Mouse (Mus musculus) neural tube, embryonic 13.5 days (tissue): ENCODE results near the gene Pgbd1. TPM values are rescaled to one million over a fixed set of nuclear protein-coding genes. Genes with fewer than 3 reads are reported as not detected.
A peak's percentile ranks its signal among the peaks of the same experiment; 100 is the strongest.
"Not testable (repeated sequence)": the region's sequence is repeated elsewhere in the genome, so short reads cannot be mapped to it uniquely, and the experiment has no call there.

ENCODE experiments used
- ATAC-seq: fragments of 200-750 bp; cut with Nextera tagmentation; 2 replicates; pipeline ENCODE4 v1.8.0; 2017; ENCODE audit warnings: low read depth, mild to moderate bottlenecking, moderate TSS enrichment, moderate library complexity
- H3K27ac ChIP-seq: fragments of 300-500 bp; sonication (generic); replicated peaks from 2 replicates; pipeline ENCODE4 v1.5.1; 2015; ENCODE audit warnings: moderate library complexity, mild to moderate bottlenecking, inconsistent platforms
- H3K27me3 ChIP-seq: fragments of 300-500 bp; sonication (generic); 2 replicates; pipeline ENCODE4 v1.6.1; 2015; ENCODE audit warnings: mild to moderate bottlenecking, inconsistent platforms
- H3K36me3 ChIP-seq: fragments of 300-500 bp; sonication (generic); 2 replicates; pipeline ENCODE4 v1.6.1; 2015; ENCODE audit warnings: mild to moderate bottlenecking, inconsistent platforms
- H3K4me1 ChIP-seq: fragments of 300-500 bp; sonication (generic); replicated peaks from 2 replicates; pipeline ENCODE4 v1.6.1; 2015; ENCODE audit warnings: inconsistent platforms
- H3K4me2 ChIP-seq: fragments of 300-500 bp; sonication (generic); 2 replicates; pipeline ENCODE4 v1.6.1; 2015; ENCODE audit warnings: inconsistent platforms, mild to moderate bottlenecking, moderate library complexity
- H3K4me3 ChIP-seq: fragments of 300-500 bp; sonication (generic); 2 replicates; pipeline ENCODE4 v1.5.1; 2015; ENCODE audit warnings: mild to moderate bottlenecking, inconsistent platforms
- H3K9ac ChIP-seq: fragments of 300-500 bp; sonication (generic); 2 replicates; pipeline ENCODE4 v1.6.1; 2015; ENCODE audit warnings: moderate library complexity, mild to moderate bottlenecking, inconsistent platforms
- H3K9me3 ChIP-seq: fragments of 300-500 bp; sonication (generic); 2 replicates; pipeline ENCODE4 v1.6.1; 2016; ENCODE audit warnings: inconsistent platforms
- WGBS: fragments of 180-500 bp; shearing (Covaris S2); methylation state at CpG from one replicate; pipeline ENCODE4 v1.1.7; 2015; 5-methylcytosine and 5-hydroxymethylcytosine counted together
- polyA plus RNA-seq: library from polyadenylated mRNA; unstranded; fragments of >200 nt; fragmentation: Nextera tagmentation; extraction: Ambion mirVana; gene quantifications from 2 replicates; pipeline ENCODE4 v1.2.1, GENCODE M21; 2015

Pgbd1 gene
- polyA plus RNA-seq, result 3.4 and 3.9 TPM in 2 replicates

- H3K27me3 ChIP-seq, result no peaks in the 10 kb centered on the region
- H3K4me3 ChIP-seq, result peak within 1 kb of the TSS; percentile 57
- H3K4me1 ChIP-seq, result peaks cover 18% of the 10 kb centered on the region
- under 1% methylated on average over 32 of the region's 32 CpGs for WGBS
- peak within 1 kb of the TSS; percentile 80 for H3K4me2 ChIP-seq
- peaks cover 27% of the 10 kb centered on the region for H3K36me3 ChIP-seq
- no peaks in the 10 kb centered on the region for H3K9me3 ChIP-seq
- ATAC-seq, result peak; percentile 99
- peak within 1 kb of the TSS; percentile 85 for H3K9ac ChIP-seq
- peak within 1 kb of the TSS; percentile 83 for H3K27ac ChIP-seq
These were observed at the start of gene Pgbd1 for GRCm38 (mm10) chr13:21440503-21441206. Gene Pgbd1 (minus strand): TSS chr13:21441058.

- H3K27ac ChIP-seq, result no peak overlapping the region
- no peak for ATAC-seq
- H3K9me3 ChIP-seq, result no peaks in the 10 kb centered on the region
- H3K4me1 ChIP-seq, result no peaks in the 10 kb centered on the region
- 93% methylated on average over 1 of the region's 1 CpGs for whole genome bisulfite sequencing
- no peak overlapping the region for H3K4me2 ChIP-seq
- peaks cover 43% of the 10 kb centered on the region for H3K36me3 ChIP-seq
- no peak overlapping the region for H3K4me3 ChIP-seq
- H3K27me3 ChIP-seq, result no peaks in the 10 kb centered on the region
- H3K9ac ChIP-seq, result no peak overlapping the region
These were observed 46.0 kb upstream of the Pgbd1 start for GRCm38 (mm10) chr13:21486881-21487280.

GRCm38 (mm10) chr13:21478759-21479670, 38.2 kb upstream of the Pgbd1 start, which contains the start of the genes Zkscan4 and Gm10065:
Gene Zkscan4 (plus strand): TSS chr13:21478907.
Gene Gm10065 (minus strand): TSS chr13:21479441.
- Histone ChIP-seq H3K4me3 (peak within 1 kb of the TSS; percentile 66), H3K9ac (peak within 1 kb of the TSS; percentile 78), H3K4me1 (peaks cover 14% of the 10 kb centered on the region), H3K36me3 (peaks cover 11% of the 10 kb centered on the region), H3K27ac (peak within 1 kb of the TSS; percentile 78), H3K4me2 (peak within 1 kb of the TSS; percentile 62)
- peak; percentile 95 for ATAC-seq
- not testable (repeated sequence) for H3K9me3 ChIP-seq, H3K27me3 ChIP-seq
- 4% methylated on average over 20 of the region's 31 CpGs for WGBS

GRCm38 (mm10) chr13:21472427-21472826, 31.6 kb upstream of the Pgbd1 start:
- Histone ChIP-seq H3K9ac (no peak overlapping the region), H3K27me3 (peaks cover 11% of the 10 kb centered on the region; the same call in 1 of the 2 replicates), H3K36me3 (no peaks in the 10 kb centered on the region), H3K27ac (no peak overlapping the region), H3K4me1 (no peaks in the 10 kb centered on the region; the same call in 1 of the 2 replicates), H3K4me2 (no peak overlapping the region), H3K4me3 (no peak overlapping the region), H3K9me3 (no peaks in the 10 kb centered on the region)
- WGBS, result 30% methylated on average over 4 of the region's 4 CpGs
- ATAC-seq, result no peak

GRCm38 (mm10) chr13:21469097-21469496, 28.2 kb upstream of the Pgbd1 start:
- 34% methylated on average over 9 of the region's 9 CpGs for WGBS
- Histone ChIP-seq H3K9me3 (no peaks in the 10 kb centered on the region), H3K4me3 (peak overlapping the region; percentile 63; the same call in 1 of the 2 replicates), H3K9ac (no peak overlapping the region), H3K27ac (no peak overlapping the region), H3K4me2 (peak overlapping the region; percentile 85), H3K36me3 (no peaks in the 10 kb centered on the region), H3K27me3 (peaks cover 20% of the 10 kb centered on the region), H3K4me1 (no peaks in the 10 kb centered on the region; the same call in 1 of the 2 replicates)
- no peak for ATAC-seq

- Histone ChIP-seq H3K4me1 (no peaks in the 10 kb centered on the region; the same call in 1 of the 2 replicates), H3K27ac (peak within 1 kb of the TSS; percentile 83), H3K9ac (peak within 1 kb of the TSS; percentile 76), H3K4me2 (peak within 1 kb of the TSS; percentile 85), H3K36me3 (no peaks in the 10 kb centered on the region), H3K9me3 (no peaks in the 10 kb centered on the region), H3K4me3 (peak within 1 kb of the TSS; percentile 63), H3K27me3 (peaks cover 20% of the 10 kb centered on the region)
- peak; percentile 100 for ATAC-seq
- 2% methylated on average over 54 of the region's 54 CpGs for WGBS
These were observed 27.5 kb upstream of the Pgbd1 start, which contains the start of gene Nkapl for GRCm38 (mm10) chr13:21468061-21469019. Gene Nkapl (minus strand): TSS chr13:21468509.

- ATAC-seq, result no peak
- peak overlapping the region; percentile 85 for H3K4me2 ChIP-seq
These were observed 26.5 kb upstream of the Pgbd1 start for GRCm38 (mm10) chr13:21467336-21467735.

GRCm38 (mm10) chr13:21462516-21462915, 21.7 kb upstream of the Pgbd1 start:
- H3K4me2 ChIP-seq, ATAC-seq, H3K27ac ChIP-seq, H3K27me3 ChIP-seq, H3K9ac ChIP-seq, H3K9me3 ChIP-seq, H3K36me3 ChIP-seq, H3K4me1 ChIP-seq, H3K4me3 ChIP-seq: not testable (repeated sequence)
- WGBS, result 48% methylated on average over 9 of the region's 9 CpGs

More at GRCm38 (mm10) chr13:21467336-21467735, 26.5 kb upstream of the Pgbd1 start:
- 0 out of 2 replicates have a peak overlapping the region, but pooled peaks have one; percentile 63 for H3K4me3 ChIP-seq
- H3K4me1 ChIP-seq, result no peaks in the 10 kb centered on the region; the same call in 1 of the 2 replicates
- H3K9ac ChIP-seq, result no peak overlapping the region
- no peaks in the 10 kb centered on the region for H3K9me3 ChIP-seq
- H3K27ac ChIP-seq, result no peak overlapping the region
- WGBS, result 83% methylated on average over 10 of the region's 10 CpGs
- H3K36me3 ChIP-seq, result no peaks in the 10 kb centered on the region
- peaks cover 20% of the 10 kb centered on the region for H3K27me3 ChIP-seq

GRCm38 (mm10) chr13:21456347-21456746, 15.5 kb upstream of the Pgbd1 start:
- 0 out of 2 replicates have a peak, but pooled peaks cover 3% of the 10 kb centered on the region for H3K36me3 ChIP-seq
- no peaks in the 10 kb centered on the region for H3K9me3 ChIP-seq
- H3K9ac ChIP-seq, result no peak overlapping the region
- H3K4me2 ChIP-seq, result no peak overlapping the region
- H3K27ac ChIP-seq, result no peak overlapping the region
- H3K4me3 ChIP-seq, result no peak overlapping the region
- H3K4me1 ChIP-seq, result peaks cover 15% of the 10 kb centered on the region
- 17% methylated on average over 4 of the region's 4 CpGs for WGBS
- H3K27me3 ChIP-seq, result peaks cover 26% of the 10 kb centered on the region
- no peak for ATAC-seq

- 97% methylated on average over 3 of the region's 3 CpGs for WGBS
- H3K4me3 ChIP-seq, result no peak overlapping the region
These were observed 13.3 kb upstream of the Pgbd1 start for GRCm38 (mm10) chr13:21454133-21454532.

GRCm38 (mm10) chr13:21453449-21453848, 12.6 kb upstream of the Pgbd1 start, which contains the start of gene Zscan26:
Gene Zscan26 (minus strand): TSS chr13:21453730.
- Histone ChIP-seq H3K4me1 (peaks cover 15% of the 10 kb centered on the region), H3K36me3 (0 out of 2 replicates have a peak, but pooled peaks cover 11% of the 10 kb centered on the region), H3K4me2 (peak within 1 kb of the TSS; percentile 84), H3K27ac (peak within 1 kb of the TSS; percentile 68), H3K9me3 (no peaks in the 10 kb centered on the region), H3K4me3 (peak within 1 kb of the TSS; percentile 81), H3K9ac (peak within 1 kb of the TSS; percentile 76), H3K27me3 (peaks cover 26% of the 10 kb centered on the region)
- WGBS, result under 1% methylated on average over 23 of the region's 23 CpGs
- ATAC-seq, result peak; percentile 92

More at GRCm38 (mm10) chr13:21454133-21454532, 13.3 kb upstream of the Pgbd1 start:
- no peak for ATAC-seq
- Histone ChIP-seq H3K9me3 (no peaks in the 10 kb centered on the region), H3K36me3 (0 out of 2 replicates have a peak, but pooled peaks cover 7% of the 10 kb centered on the region), H3K4me1 (peaks cover 15% of the 10 kb centered on the region), H3K9ac (no peak overlapping the region), H3K4me2 (peak overlapping the region; percentile 84; the same call in 1 of the 2 replicates), H3K27ac (no peak overlapping the region), H3K27me3 (peaks cover 26% of the 10 kb centered on the region)
